Mouse (Mus musculus) liver, postnatal 0 days (tissue): ENCODE measurements around the gene Csrp2. TPM values are rescaled to one million over a fixed set of nuclear protein-coding genes. Genes with fewer than 3 reads are reported as not detected.
A peak's percentile ranks its signal among the peaks of the same experiment; 100 is the strongest.

Source experiments
- ATAC-seq: fragments of 200-750 bp; cut with Nextera tagmentation; 2 replicates; pipeline ENCODE4 v1.8.0; 2017; ENCODE audit warnings: mild to moderate bottlenecking, moderate library complexity
- DNase-seq: peaks from one replicate; pipeline ENCODE4 v3.0.0-alpha.2; 2016
- H3K27ac ChIP-seq: fragments of 300-500 bp; sonication (generic); 2 replicates; pipeline ENCODE4 v1.5.1; 2014; ENCODE audit warnings: antibody characterized with exemption, moderate library complexity, mild to moderate bottlenecking, low read depth
- H3K27me3 ChIP-seq: fragments of 300-500 bp; sonication (generic); 2 replicates; pipeline ENCODE4 v1.6.1; 2014; ENCODE audit warnings: low read length, control low read depth, mixed read lengths; ENCODE audit not compliant: insufficient read depth
- H3K36me3 ChIP-seq: fragments of 300-500 bp; sonication (generic); replicated peaks from 2 replicates; pipeline ENCODE4 v1.6.1; 2014; ENCODE audit warnings: mild to moderate bottlenecking, control low read depth, low read length, moderate library complexity, mixed read lengths; ENCODE audit not compliant: insufficient read depth
- H3K4me1 ChIP-seq: fragments of 300-500 bp; sonication (generic); 2 replicates; pipeline ENCODE4 v1.6.1; 2014; ENCODE audit warnings: antibody characterized with exemption, mild to moderate bottlenecking, control low read depth; ENCODE audit not compliant: insufficient read depth
- H3K4me2 ChIP-seq: fragments of 300-500 bp; sonication (generic); 2 replicates; pipeline ENCODE4 v1.6.1; 2014; ENCODE audit warnings: low read depth, mild to moderate bottlenecking, low read length, moderate library complexity, mixed read lengths
- H3K4me3 ChIP-seq: fragments of 300-500 bp; sonication (generic); 2 replicates; pipeline ENCODE4 v1.5.1; 2014; ENCODE audit warnings: low read depth, low read length
- H3K9ac ChIP-seq: fragments of 300-500 bp; sonication (generic); replicated peaks from 2 replicates; pipeline ENCODE4 v1.6.1; 2014; ENCODE audit warnings: mild to moderate bottlenecking, moderate library complexity
- H3K9me3 ChIP-seq: fragments of 300-500 bp; sonication (generic); 2 replicates; pipeline ENCODE4 v1.6.1; 2016; ENCODE audit warnings: mild to moderate bottlenecking, control low read depth, low read length, mixed read lengths
- CTCF ChIP-seq: sonication (generic); IDR thresholded peaks from 2 replicates; pipeline ENCODE4 v1.5.1; 2016; ENCODE audit warnings: antibody characterized with exemption, low read depth
- EP300 ChIP-seq: IDR thresholded peaks from 2 replicates; pipeline ENCODE4 v1.6.1; 2016; ENCODE audit warnings: antibody characterized with exemption, low read depth, mild to moderate bottlenecking
- WGBS: fragments of 180-500 bp; shearing (Covaris S2); extraction: QIAGEN DNeasy Blood & Tissue Kit; methylation state at CpG from one replicate; pipeline ENCODE4 v1.1.7; 2014; ENCODE audit not compliant: insufficient replicate concordance; 5-methylcytosine and 5-hydroxymethylcytosine counted together
- polyA plus RNA-seq: library from polyadenylated mRNA; unstranded; fragments of >200 nt; fragmentation: Nextera tagmentation; extraction: Ambion mirVana; gene quantifications from 2 replicates; pipeline ENCODE4 v1.2.1, GENCODE M21; 2015

Csrp2 gene
- polyA plus RNA-seq, 1 experiment from 2014 or later = 19.2 TPM

DNA sequence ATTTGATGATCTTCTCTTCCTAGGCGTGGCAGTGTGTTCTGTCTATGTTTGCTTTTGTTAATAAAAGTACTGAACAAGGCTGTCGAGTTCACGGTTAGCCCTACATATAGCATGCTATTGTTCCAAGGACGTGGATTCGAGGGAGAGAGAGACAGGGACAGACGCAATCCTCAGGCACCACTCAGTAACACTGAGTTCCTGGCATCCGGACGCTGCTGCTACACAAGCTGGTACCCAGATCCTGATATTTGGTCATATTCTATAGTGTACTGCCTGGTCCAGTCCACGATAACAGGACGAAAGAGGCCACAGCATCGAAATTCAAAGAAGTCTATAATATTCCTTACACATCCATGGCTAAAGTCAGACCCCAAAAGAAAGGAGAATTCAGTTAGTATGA is 24.6 kb downstream of the Csrp2 start:
- no peak overlapping the region for H3K27ac ChIP-seq
- H3K27me3 ChIP-seq = no peaks in the 10 kb centered on the region
- ATAC-seq (no peak), DNase-seq (peak; percentile 6)
- 87% methylated on average over 11 of the region's 11 CpGs for WGBS
- H3K4me1 ChIP-seq = no peaks in the 10 kb centered on the region
- H3K9ac ChIP-seq = no peak overlapping the region
- no peaks in the 10 kb centered on the region for H3K9me3 ChIP-seq
- H3K36me3 ChIP-seq = peaks cover 28% of the 10 kb centered on the region
- no peak for TF ChIP-seq CTCF
- TF ChIP-seq EP300 = no peak
- no peak overlapping the region for H3K4me2 ChIP-seq
- no peak overlapping the region for H3K4me3 ChIP-seq

DNA sequence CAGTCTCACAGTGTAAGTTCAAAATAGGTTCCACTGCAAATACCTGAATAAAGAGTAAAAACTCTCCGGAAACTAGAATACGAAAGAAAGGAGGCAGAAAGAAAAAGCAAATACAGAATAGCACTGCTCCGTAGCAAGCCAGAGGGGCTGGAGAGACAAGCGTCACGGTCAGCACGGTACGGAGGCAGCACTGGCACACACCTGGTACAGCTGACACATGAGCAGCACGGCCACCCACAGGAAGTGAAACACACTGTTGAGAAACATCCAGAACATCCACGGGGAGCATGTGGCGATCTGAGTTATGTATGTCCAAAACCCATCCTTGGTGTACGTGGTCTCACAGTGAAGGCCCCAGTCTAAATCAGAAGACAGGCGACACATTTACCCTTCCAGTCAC is 26.4 kb downstream of the Csrp2 start:
- H3K4me1 ChIP-seq = no peaks in the 10 kb centered on the region
- no peak overlapping the region for H3K9ac ChIP-seq
- H3K36me3 ChIP-seq = peaks cover 34% of the 10 kb centered on the region
- peak; percentile 12 for DNase-seq
- H3K27me3 ChIP-seq = no peaks in the 10 kb centered on the region
- no peak for TF ChIP-seq EP300
- TF ChIP-seq CTCF = no peak
- H3K4me3 ChIP-seq = no peak overlapping the region
- no peak overlapping the region for H3K4me2 ChIP-seq
- 74% methylated on average over 12 of the region's 12 CpGs for WGBS
- no peaks in the 10 kb centered on the region for H3K9me3 ChIP-seq
- no peak for ATAC-seq
- H3K27ac ChIP-seq = no peak overlapping the region

DNA sequence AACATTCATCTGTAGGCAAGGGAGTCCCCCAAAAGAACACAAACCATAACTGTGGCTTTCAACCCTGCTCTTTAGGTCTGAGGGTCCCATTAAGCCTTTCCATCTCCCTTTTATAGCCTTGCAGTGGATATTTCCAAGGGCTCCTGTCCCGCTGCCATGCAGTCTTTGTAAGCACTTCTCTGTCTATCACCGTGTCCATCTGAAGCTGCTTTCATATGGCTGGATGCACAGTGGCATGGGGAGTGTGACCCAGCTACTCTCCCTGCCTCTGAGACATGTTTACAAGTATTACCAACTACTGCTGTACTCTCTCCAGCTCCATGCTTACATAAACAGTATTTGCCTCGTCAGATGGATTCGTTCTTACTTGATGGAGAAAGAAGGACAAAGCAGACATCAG is 28.0 kb downstream of the Csrp2 start:
- ATAC-seq (no peak), DNase-seq (no peak)
- WGBS = 83% methylated on average over 4 of the region's 4 CpGs
- no peaks in the 10 kb centered on the region for H3K4me1 ChIP-seq
- no peak for TF ChIP-seq CTCF
- TF ChIP-seq EP300 = no peak
- H3K27ac ChIP-seq = no peak overlapping the region
- no peaks in the 10 kb centered on the region for H3K27me3 ChIP-seq
- no peak overlapping the region for H3K4me2 ChIP-seq
- H3K36me3 ChIP-seq = peaks cover 30% of the 10 kb centered on the region
- H3K9ac ChIP-seq = no peak overlapping the region
- no peak overlapping the region for H3K4me3 ChIP-seq
- no peaks in the 10 kb centered on the region for H3K9me3 ChIP-seq

DNA sequence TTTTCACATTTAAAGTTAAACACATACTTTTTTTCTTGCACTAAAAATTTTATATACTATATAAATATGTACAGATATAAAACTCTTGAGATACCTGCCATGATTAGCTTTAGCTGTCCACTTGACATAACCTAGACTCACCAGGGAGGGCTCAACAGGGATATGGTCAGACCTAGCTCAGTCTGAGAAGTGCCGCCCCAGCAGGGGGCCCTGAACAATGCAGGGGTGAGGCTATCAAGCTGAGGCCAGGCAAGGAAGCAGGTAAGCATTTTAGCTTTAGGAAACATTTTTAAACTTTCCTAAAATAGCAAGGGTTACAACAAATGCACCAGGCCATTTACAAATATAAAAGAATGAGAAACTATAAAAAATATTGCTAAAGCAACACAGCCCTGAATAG is 31.5 kb downstream of the Csrp2 start:
- ATAC-seq = no peak
- 68% methylated on average over 1 of the region's 1 CpGs for WGBS
- no peak for DNase-seq

GRCm38 (mm10) chr10:110951748-110952147 is 32.2 kb downstream of the Csrp2 start:
- 80% methylated on average over 4 of the region's 4 CpGs for whole genome bisulfite sequencing
- no peaks in the 10 kb centered on the region for H3K4me1 ChIP-seq
- H3K36me3 ChIP-seq = peaks cover 29% of the 10 kb centered on the region
- TF ChIP-seq CTCF (no peak), EP300 (no peak)
- no peaks in the 10 kb centered on the region for H3K27me3 ChIP-seq
- no peak for DNase-seq
- no peak overlapping the region for H3K4me2 ChIP-seq
- H3K27ac ChIP-seq = no peak overlapping the region
- no peaks in the 10 kb centered on the region for H3K9me3 ChIP-seq
- H3K4me3 ChIP-seq = no peak overlapping the region
- no peak for ATAC-seq
- no peak overlapping the region for H3K9ac ChIP-seq

More for the DNA sequence above, 31.5 kb downstream of the Csrp2 start:
- H3K9ac ChIP-seq = no peak overlapping the region
- no peaks in the 10 kb centered on the region for H3K9me3 ChIP-seq
- no peak overlapping the region for H3K4me3 ChIP-seq
- peaks cover 31% of the 10 kb centered on the region for H3K36me3 ChIP-seq
- no peaks in the 10 kb centered on the region for H3K27me3 ChIP-seq
- H3K27ac ChIP-seq = no peak overlapping the region
- TF ChIP-seq EP300 (no peak), CTCF (no peak)
- H3K4me2 ChIP-seq = no peak overlapping the region
- no peaks in the 10 kb centered on the region for H3K4me1 ChIP-seq

DNA sequence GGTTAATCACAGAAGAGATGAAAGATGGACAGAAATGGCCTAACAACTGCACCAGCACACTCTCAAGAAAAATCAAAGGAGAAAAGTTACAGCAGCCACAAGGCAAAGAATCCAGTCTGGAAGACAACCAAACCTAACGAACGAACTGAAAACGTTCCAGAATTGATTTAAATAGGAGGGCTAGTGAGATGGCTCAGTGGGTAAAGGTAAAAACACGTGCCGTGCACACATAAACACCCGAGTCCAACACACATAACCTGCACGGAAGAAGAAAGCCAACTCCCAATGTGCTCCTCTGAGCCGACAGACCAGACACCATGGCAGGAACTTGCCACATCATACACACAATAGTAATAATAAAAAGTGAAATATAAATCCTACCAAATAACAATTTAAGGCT is 32.7 kb downstream of the Csrp2 start:
- Histone ChIP-seq H3K36me3 (peaks cover 26% of the 10 kb centered on the region), H3K4me2 (no peak overlapping the region), H3K4me1 (no peaks in the 10 kb centered on the region), H3K27me3 (no peaks in the 10 kb centered on the region), H3K9me3 (no peaks in the 10 kb centered on the region), H3K27ac (peak overlapping the region; percentile 58), H3K9ac (no peak overlapping the region), H3K4me3 (no peak overlapping the region)
- 82% methylated on average over 8 of the region's 8 CpGs for WGBS
- ATAC-seq = no peak
- no peak for DNase-seq
- no peak for TF ChIP-seq CTCF
- TF ChIP-seq EP300 = no peak

GRCm38 (mm10) chr10:110952937-110953451 is 33.4 kb downstream of the Csrp2 start:
- Histone ChIP-seq H3K4me2 (no peak overlapping the region), H3K36me3 (peaks cover 21% of the 10 kb centered on the region; the same call in 1 of the 2 replicates), H3K4me3 (no peak overlapping the region), H3K27ac (peak overlapping the region; percentile 58), H3K27me3 (no peaks in the 10 kb centered on the region), H3K4me1 (no peaks in the 10 kb centered on the region), H3K9ac (no peak overlapping the region), H3K9me3 (no peaks in the 10 kb centered on the region)
- ATAC-seq (peak; percentile 97), DNase-seq (peak; percentile 50)
- WGBS = 71% methylated on average over 9 of the region's 9 CpGs
- TF ChIP-seq EP300 = no peak
- no peak for TF ChIP-seq CTCF
